Mouse (Mus musculus): ENCODE results near the gene Rsc1a1. TPM values are rescaled to one million over a fixed set of nuclear protein-coding genes. Genes with fewer than 3 reads are reported as not detected.

Rsc1a1 gene
- polyA plus RNA-seq, 1 experiment: 0.11 TPM

- Histone ChIP-seq H3K36me3 (ENCODE audit: control insufficient read depth) (peaks cover 20% of the 10 kb centered on the region), H3K9me3 (ENCODE audit: control insufficient read depth, low read length) (no peaks in the 10 kb centered on the region), H3K4me3 (replicated peaks) (no peak overlapping the region), H3K27me3 (ENCODE audit: control insufficient read depth) (no peaks in the 10 kb centered on the region), H3K4me1 (ENCODE audit: control insufficient read depth) (peaks cover 2% of the 10 kb centered on the region)
- TF ChIP-seq TAL1 (IDR thresholded peaks at IDR 0.05; ENCODE audit: low read length): no peak
These were observed 33.5 kb downstream of the Rsc1a1 start for GRCm38 (mm10) chr4:141651944-141652343.

GRCm38 (mm10) chr4:141651286-141651685 lies 34.1 kb downstream of the Rsc1a1 start:
- TF ChIP-seq GATA1 (IDR thresholded peaks at IDR 0.05; ENCODE audit: low read length) (no peak), TAL1 (IDR thresholded peaks at IDR 0.05; ENCODE audit: low read length) (no peak)
- H3K27me3 ChIP-seq (ENCODE audit: control insufficient read depth): no peaks in the 10 kb centered on the region
- H3K9me3 ChIP-seq (ENCODE audit: control insufficient read depth, low read length): no peaks in the 10 kb centered on the region
- peaks cover 22% of the 10 kb centered on the region for H3K36me3 ChIP-seq (ENCODE audit: control insufficient read depth)
- H3K4me1 ChIP-seq (ENCODE audit: control insufficient read depth): peaks cover 2% of the 10 kb centered on the region
- no peak overlapping the region for H3K4me3 ChIP-seq (replicated peaks)

GRCm38 (mm10) chr4:141649244-141649643 lies 36.2 kb downstream of the Rsc1a1 start:
- no peak for TF ChIP-seq TAL1 (IDR thresholded peaks at IDR 0.05; ENCODE audit: low read length)
- TF ChIP-seq GATA1 (IDR thresholded peaks at IDR 0.05; ENCODE audit: low read length): no peak
- Histone ChIP-seq H3K4me3 (replicated peaks) (no peak overlapping the region), H3K36me3 (ENCODE audit: control insufficient read depth) (peaks cover 22% of the 10 kb centered on the region), H3K9me3 (ENCODE audit: control insufficient read depth, low read length) (no peaks in the 10 kb centered on the region), H3K27me3 (ENCODE audit: control insufficient read depth) (no peaks in the 10 kb centered on the region), H3K4me1 (ENCODE audit: control insufficient read depth) (peaks cover 2% of the 10 kb centered on the region)

- no peak overlapping the region for H3K4me3 ChIP-seq (replicated peaks)
- TF ChIP-seq GATA1 (IDR thresholded peaks at IDR 0.05; ENCODE audit: low read length) (no peak), TAL1 (IDR thresholded peaks at IDR 0.05; ENCODE audit: low read length) (no peak)
- no peaks in the 10 kb centered on the region for H3K9me3 ChIP-seq (ENCODE audit: control insufficient read depth, low read length)
- peaks cover 15% of the 10 kb centered on the region for H3K36me3 ChIP-seq (ENCODE audit: control insufficient read depth)
- no peaks in the 10 kb centered on the region for H3K27me3 ChIP-seq (ENCODE audit: control insufficient read depth)
- peaks cover 2% of the 10 kb centered on the region for H3K4me1 ChIP-seq (ENCODE audit: control insufficient read depth)
These were observed 37.1 kb downstream of the Rsc1a1 start for GRCm38 (mm10) chr4:141648262-141648661.

GRCm38 (mm10) chr4:141647187-141647586 lies 38.2 kb downstream of the Rsc1a1 start:
- H3K36me3 ChIP-seq (ENCODE audit: control insufficient read depth): peaks cover 15% of the 10 kb centered on the region
- no peak overlapping the region for H3K4me3 ChIP-seq (replicated peaks)
- TF ChIP-seq GATA1 (IDR thresholded peaks at IDR 0.05; ENCODE audit: low read length) (no peak), TAL1 (IDR thresholded peaks at IDR 0.05; ENCODE audit: low read length) (no peak)
- H3K9me3 ChIP-seq (ENCODE audit: control insufficient read depth, low read length): no peaks in the 10 kb centered on the region
- no peaks in the 10 kb centered on the region for H3K27me3 ChIP-seq (ENCODE audit: control insufficient read depth)
- H3K4me1 ChIP-seq (ENCODE audit: control insufficient read depth): peaks cover 4% of the 10 kb centered on the region

- no peaks in the 10 kb centered on the region for H3K9me3 ChIP-seq (ENCODE audit: control insufficient read depth, low read length)
- no peak overlapping the region for H3K4me3 ChIP-seq (replicated peaks)
- peaks cover 9% of the 10 kb centered on the region for H3K4me1 ChIP-seq (ENCODE audit: control insufficient read depth)
- no peaks in the 10 kb centered on the region for H3K27me3 ChIP-seq (ENCODE audit: control insufficient read depth)
- H3K36me3 ChIP-seq (ENCODE audit: control insufficient read depth): peaks cover 19% of the 10 kb centered on the region
- TF ChIP-seq TAL1 (IDR thresholded peaks at IDR 0.05; ENCODE audit: low read length) (no peak), GATA1 (IDR thresholded peaks at IDR 0.05; ENCODE audit: low read length) (no peak)
These were observed 39.4 kb downstream of the Rsc1a1 start for GRCm38 (mm10) chr4:141645988-141646387.

- Histone ChIP-seq H3K9me3 (ENCODE audit: control insufficient read depth, low read length) (no peaks in the 10 kb centered on the region), H3K4me1 (ENCODE audit: control insufficient read depth) (peaks cover 11% of the 10 kb centered on the region), H3K4me3 (replicated peaks) (no peak overlapping the region), H3K27me3 (ENCODE audit: control insufficient read depth) (no peaks in the 10 kb centered on the region), H3K36me3 (ENCODE audit: control insufficient read depth) (peaks cover 37% of the 10 kb centered on the region)
- TF ChIP-seq GATA1 (IDR thresholded peaks at IDR 0.05; ENCODE audit: low read length) (no peak), TAL1 (IDR thresholded peaks at IDR 0.05; ENCODE audit: low read length) (no peak)
These were observed 42.1 kb downstream of the Rsc1a1 start for GRCm38 (mm10) chr4:141643118-141643855.

GRCm38 (mm10) chr4:141641961-141642811 lies 43.2 kb downstream of the Rsc1a1 start:
- H3K4me1 ChIP-seq (ENCODE audit: control insufficient read depth): peaks cover 11% of the 10 kb centered on the region
- H3K4me3 ChIP-seq (replicated peaks): no peak overlapping the region
- TF ChIP-seq GATA1 (IDR thresholded peaks at IDR 0.05; ENCODE audit: low read length) (no peak), TAL1 (IDR thresholded peaks at IDR 0.05; ENCODE audit: low read length) (no peak)
- H3K36me3 ChIP-seq (ENCODE audit: control insufficient read depth): peaks cover 43% of the 10 kb centered on the region
- no peaks in the 10 kb centered on the region for H3K9me3 ChIP-seq (ENCODE audit: control insufficient read depth, low read length)
- no peaks in the 10 kb centered on the region for H3K27me3 ChIP-seq (ENCODE audit: control insufficient read depth)

- TF ChIP-seq GATA1 (IDR thresholded peaks at IDR 0.05; ENCODE audit: low read length) (no peak), TAL1 (IDR thresholded peaks at IDR 0.05; ENCODE audit: low read length) (no peak)
- no peaks in the 10 kb centered on the region for H3K9me3 ChIP-seq (ENCODE audit: control insufficient read depth, low read length)
- no peaks in the 10 kb centered on the region for H3K27me3 ChIP-seq (ENCODE audit: control insufficient read depth)
- peaks cover 11% of the 10 kb centered on the region for H3K4me1 ChIP-seq (ENCODE audit: control insufficient read depth)
- peaks cover 49% of the 10 kb centered on the region for H3K36me3 ChIP-seq (ENCODE audit: control insufficient read depth)
- no peak overlapping the region for H3K4me3 ChIP-seq (replicated peaks)
These were observed 44.0 kb downstream of the Rsc1a1 start for GRCm38 (mm10) chr4:141641353-141641771.
